Mouse (Mus musculus) megakaryocyte progenitor cell, adult 5-6 weeks (primary cell): ENCODE measurements around the gene Nr2f1. TPM values are rescaled to one million over a fixed set of nuclear protein-coding genes. Genes with fewer than 3 reads are reported as not detected.

Source experiments
- ATAC-seq: replicated peaks from 2 replicates; pipeline ENCODE4 v1.8.0; 2016; ENCODE audit warnings: mild to moderate bottlenecking, moderate TSS enrichment, inconsistent platforms; ENCODE audit not compliant: poor library complexity
- total RNA-seq, 2 experiments: library from RNA; stranded (forward) in 1 of 2; stranded (reverse) in 1 of 2; fragments of 157-497, 149-512 nt in 1 of 2; fragments of 200-1000 nt in 1 of 2; gene quantifications; 2 replicates each; pipeline versions ENCODE4 v1.2.3 to v1.2.4; 2015 to 2017

Nr2f1 gene
- total RNA-seq, 2 experiments from 2014 or later, result not detected

DNA sequence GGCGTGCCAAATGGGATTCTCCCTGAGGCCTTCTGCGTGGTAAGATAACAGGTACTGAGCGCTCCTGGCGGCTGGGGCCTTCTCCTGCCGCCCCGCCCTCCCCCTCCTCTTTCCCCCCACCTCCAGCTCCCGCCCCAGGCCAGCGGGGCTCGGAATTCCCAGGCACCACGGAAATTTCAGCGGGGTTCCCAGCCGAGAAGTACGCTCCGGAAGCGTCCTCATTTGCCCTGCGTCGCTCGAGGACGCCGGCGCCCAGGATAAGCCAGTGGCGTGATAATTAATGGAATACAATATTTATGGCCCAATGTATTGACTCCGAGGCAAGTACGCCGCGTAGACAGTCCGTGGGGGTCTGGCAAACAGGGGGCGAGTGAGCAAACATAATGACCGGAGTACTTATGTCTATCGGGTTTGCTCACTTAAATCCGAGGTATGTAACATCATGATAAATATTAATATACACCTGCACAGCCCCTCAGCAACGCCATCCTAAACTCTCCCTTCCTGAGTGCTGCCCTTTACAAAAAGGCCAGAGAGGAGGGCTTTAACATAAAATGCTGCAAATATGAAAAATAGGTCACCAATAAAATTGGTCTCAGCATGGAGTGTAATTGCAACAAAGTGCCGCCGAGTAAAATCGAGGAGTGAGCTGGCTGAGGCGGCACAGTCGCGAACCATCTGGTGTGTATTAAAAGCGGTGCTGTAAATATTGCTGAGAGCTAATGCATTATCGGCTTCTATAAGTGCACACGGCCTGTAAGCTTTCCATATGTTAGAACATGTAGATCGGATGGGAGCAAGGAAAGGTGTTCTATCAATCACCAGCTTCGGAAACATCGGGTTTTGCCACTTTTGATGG, 18.3 kb downstream of the Nr2f1 start:
- ATAC-seq, result no peak

DNA sequence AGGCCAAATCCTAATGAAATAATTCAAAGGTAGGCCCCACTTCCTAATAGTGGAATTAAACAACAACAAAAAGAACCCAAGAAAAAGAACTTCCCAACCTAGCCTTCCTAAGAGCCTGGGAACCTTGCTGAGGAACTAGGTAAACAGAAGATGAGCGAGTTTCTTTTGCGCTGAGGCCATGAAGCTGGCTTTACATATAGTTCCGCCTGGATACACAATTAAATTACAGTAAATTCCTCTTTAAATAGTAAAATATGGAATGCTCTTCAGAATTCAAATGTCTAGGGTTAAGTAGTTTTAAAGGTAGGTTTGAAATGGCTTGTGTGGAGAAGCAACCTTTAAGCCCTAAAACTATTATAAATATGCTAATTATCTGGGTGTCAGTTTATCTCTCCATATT, 19.3 kb downstream of the Nr2f1 start:
- ATAC-seq, result no peak

DNA sequence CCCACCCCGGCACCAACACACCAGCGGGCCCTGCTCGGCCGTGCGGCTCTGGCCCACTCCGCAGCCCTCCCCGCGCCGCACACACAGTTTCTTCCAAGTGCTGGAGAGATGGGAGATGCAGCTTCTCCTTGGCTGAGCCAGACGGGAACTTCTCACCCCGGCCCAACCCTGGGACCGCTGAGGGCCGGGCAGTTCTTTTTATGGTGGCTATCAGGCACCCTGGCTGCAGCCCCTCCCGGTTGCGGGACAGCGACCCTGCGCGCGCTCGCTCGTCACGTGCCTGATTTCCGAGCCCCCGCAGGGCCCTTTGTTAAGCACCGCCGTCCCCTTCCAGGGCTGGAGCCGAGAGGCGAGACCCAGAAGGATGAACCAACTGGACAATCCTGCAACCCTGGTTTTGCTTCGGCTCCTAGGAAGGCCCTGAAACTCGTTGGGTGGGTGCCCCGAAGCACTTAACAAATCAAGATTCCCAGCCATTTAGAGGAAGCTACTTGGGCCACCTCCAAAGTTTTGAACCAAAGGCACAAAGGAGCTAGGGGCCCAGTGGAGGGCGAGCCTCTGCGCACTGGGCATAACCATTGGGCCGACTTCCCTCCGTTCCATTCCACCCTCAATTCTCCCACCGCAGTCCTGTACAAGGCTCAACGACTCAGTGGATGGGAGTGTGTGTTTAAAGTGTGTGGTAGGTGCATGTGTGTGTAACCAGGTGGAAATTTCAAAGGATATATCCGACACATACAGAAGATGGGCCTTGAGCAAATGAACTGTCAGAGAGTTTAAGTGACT, 20.1 kb downstream of the Nr2f1 start:
- ATAC-seq, result no peak

DNA sequence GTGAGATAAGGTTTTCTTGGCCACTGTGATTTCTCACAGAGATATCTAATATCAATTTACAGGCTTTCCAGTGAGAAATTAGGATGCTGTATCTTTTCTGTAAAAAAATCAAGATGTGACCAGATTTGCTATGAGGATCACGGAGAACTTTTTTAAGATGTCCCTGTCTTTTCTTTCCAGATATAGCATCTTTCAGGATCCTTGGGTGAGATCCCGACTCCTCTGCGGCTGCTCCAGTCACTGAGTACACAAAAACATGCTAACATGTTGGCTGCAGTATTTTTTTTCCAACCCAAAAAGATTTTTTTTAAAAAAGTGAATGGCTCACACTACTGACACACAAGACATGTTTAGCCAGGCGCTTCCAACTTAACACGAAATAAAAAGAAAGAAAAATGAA, 20.8 kb downstream of the Nr2f1 start:
- ATAC-seq, result no peak

DNA sequence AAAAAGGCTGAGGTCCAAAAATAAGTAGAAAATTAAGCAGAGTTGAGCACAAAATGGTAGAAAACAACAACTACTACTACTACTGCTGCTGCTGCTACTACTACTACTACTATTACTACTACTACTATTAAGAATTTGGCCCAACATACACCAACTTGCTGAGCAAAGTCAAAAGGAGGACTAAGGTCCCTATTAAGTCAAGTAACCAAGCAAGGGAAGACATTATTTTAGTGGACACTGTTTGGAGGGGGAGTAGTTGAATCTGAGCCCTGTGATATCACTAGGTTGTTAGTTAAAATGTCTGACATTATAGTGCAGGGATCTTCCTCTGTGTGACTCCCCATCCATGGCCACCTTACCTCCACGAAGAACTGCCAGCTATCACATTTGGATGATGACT, 21.5 kb downstream of the Nr2f1 start:
- no peak for ATAC-seq

DNA sequence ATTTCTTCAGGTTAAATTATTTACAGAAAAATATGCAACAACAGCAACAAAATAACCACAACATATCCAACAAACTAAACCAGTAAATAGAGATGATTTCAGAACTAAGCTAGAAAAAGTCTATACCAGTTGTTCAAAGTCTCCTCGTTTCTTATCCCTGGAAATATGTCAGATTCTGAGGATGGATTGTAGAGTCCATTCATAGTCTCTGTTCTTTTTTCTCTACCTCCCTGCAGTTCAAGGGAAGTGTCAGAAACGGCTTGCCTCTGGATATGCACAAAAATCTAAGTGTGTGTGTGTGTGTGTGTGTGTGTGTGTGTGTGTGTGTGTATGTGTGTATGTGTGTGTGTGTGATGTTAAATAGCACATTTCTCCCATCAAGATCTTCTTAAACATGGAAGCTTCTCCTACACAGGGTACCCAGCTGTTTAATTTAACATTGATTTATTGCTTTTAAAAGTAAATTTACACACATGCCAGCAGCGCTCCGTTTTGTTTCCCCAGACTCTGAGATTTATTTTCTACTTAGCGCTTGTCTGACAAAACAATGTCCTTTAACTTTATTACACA, 22.1 kb downstream of the Nr2f1 start:
- ATAC-seq, result no peak

DNA sequence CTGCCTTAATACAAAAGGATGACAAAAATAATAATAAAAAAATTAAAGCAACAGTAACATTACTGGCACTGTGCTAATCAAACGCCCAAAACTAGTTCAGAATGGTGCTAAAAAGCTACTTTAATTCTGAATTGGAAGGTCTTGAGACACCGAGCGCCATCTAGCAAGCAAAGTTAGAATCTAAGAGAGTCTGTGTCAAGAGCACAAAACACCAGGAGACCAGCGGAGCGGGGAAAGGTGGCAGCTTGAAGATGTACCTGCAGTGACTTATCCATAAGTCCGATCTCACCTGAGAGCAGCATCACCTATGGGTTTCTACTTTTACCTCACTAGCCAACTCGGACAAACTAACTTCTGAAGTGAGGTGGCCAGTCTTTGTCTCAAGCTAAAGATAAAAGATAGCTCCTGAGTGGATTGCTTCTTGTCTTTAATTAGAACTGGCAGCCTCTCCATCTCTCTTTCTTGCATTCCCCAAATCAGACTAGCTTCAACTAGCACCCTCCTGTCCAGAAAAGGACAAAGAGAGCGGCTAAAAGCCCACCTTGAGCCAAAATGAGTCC, 23.7 kb downstream of the Nr2f1 start:
- 0 out of 2 replicates have a peak, but pooled peaks have one; percentile 59 for ATAC-seq

DNA sequence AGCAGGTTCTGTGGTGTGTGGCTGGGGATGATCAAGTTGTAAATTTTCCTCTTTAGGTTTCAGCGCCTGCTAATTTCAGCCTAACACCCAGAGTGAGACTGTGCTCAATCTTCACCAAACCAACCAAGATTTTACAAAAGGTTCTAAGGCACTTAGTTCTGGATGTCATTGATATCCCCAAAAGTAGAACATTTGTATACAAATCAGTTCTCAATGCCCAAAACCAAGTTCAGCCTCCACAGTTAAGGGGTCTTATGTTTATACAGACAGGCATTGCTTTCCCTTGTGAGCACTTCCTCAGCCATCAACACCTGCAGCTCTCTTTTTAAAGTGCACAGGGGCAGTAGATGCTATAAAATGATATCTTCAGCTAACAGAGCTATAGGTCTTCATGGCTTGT, 24.7 kb downstream of the Nr2f1 start:
- ATAC-seq, result no peak

DNA sequence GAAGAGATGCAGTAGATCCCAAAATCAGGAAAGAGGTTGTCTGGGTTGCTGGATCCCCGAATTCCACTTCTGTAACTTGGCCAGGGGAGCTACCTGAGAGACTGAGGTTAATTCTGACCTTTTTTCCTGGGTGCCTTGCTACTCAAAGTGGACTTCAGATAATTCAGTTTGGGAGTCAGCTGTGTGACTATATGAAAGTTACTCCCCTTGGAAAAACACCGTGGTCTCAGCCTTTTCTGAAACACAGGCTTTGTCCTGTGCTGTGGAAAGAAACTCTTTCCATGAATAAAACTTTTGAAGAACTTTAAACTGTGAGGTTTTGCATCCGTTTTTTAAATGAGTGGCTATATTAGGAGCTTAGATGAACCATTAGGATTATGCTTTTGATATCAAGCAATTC, 25.4 kb downstream of the Nr2f1 start:
- no peak for ATAC-seq

DNA sequence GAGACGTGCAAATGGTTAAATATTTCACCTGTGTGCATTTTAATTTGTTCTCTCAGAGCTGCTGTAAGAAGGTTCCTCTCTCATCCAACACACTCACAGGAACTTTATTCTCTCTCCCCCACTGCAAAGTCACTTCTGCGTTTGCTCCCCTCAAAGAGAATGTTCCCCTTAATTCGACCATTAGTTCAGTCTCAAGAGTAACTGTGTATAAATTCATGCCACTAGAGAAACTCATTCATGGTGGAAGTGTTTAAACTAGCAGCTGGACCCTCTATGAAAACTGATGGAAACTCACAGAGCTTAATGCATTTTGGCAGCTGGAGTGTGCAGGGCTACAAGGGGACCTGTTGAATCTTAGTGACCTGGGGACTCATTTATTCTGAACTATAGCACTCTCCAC, 26.7 kb downstream of the Nr2f1 start:
- no peak for ATAC-seq

DNA sequence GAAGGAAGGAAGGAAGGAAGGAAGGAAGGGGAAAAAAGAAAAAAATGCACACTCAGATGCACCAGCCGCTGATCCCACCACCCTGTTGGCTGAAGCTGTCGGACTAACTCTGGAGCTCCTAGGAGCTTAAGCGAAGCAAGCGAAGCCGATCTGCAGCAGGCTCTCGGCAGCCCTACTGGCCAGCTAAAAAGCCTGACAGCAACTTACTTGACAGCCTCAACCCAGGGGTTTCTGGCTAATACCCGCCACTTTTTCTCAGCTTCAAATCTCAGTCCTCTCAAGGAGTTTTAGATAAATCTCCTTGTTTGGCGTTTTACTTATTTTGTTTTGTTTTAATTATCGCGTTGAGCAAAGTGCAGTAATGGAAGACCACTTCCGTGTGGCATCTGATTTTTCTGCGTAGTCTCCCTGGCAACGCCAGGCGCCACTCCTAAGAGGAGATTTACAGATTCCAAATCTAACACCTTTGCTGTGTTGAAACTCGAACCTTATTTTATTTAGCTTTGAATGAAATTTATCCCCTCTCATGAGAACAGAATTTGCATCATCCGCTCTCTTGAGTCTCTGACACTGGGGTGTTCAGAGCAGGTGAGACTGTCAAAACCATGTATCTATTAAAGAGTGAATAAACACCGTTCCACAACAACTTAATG, 27.4 kb downstream of the Nr2f1 start:
- ATAC-seq, result no peak

DNA sequence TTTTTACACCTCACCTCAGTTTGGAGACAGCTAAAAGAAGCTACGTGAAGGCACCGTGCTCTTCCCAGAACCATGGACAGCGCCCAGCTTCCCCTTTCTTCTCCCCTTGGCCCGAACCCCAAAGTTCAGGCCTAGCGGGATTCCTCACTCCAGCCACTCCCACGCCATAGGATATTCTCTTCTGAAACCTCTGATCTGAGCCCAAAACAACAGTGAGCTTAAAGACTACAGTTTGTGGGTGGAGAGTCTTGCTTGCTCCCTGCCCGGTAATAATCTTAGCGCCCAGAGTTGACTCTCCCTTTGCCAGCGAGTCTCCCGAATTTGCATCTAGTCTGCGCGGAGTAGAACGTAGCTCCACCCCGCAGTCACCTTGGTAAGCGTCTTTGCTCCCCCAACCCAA, 28.2 kb downstream of the Nr2f1 start:
- ATAC-seq, result peak; percentile 87

DNA sequence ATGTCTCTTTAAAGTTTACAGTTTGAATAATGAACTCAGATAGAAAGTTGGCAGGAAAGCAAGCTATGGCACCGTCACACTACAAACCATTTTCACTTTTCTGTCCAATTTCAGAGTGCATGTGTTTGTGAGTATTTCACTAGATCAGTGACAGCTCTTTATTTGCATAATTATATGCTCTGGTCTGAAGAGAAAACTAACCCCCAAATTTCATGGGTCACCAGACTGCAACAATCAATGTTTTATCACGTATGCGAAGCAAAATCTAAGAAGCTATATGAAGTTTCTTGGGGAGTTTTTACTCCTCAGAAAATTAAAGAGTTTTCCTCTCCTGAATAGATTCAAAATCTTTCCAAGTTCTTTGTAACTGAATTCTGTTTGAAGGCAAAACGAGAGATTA, 31.4 kb downstream of the Nr2f1 start:
- no peak for ATAC-seq

DNA sequence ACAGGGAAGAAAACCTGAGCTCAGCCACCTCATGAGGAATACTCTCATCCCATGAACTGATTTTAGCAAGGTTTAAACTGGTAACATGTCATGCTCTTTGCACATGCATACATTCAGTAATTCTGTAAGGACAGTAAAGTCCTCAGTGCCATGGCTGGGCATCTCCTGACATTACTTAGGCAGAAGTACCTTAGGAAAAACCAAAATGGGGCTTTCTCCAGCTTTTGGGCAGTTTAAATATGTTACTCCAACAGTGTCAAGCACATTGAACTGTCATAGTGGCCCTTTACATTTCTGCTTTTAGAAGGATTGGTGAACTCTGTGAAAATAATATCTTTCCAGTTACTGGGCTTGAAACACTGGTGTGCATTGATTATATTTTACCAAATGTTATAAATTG, 34.6 kb downstream of the Nr2f1 start:
- ATAC-seq, result no peak

DNA sequence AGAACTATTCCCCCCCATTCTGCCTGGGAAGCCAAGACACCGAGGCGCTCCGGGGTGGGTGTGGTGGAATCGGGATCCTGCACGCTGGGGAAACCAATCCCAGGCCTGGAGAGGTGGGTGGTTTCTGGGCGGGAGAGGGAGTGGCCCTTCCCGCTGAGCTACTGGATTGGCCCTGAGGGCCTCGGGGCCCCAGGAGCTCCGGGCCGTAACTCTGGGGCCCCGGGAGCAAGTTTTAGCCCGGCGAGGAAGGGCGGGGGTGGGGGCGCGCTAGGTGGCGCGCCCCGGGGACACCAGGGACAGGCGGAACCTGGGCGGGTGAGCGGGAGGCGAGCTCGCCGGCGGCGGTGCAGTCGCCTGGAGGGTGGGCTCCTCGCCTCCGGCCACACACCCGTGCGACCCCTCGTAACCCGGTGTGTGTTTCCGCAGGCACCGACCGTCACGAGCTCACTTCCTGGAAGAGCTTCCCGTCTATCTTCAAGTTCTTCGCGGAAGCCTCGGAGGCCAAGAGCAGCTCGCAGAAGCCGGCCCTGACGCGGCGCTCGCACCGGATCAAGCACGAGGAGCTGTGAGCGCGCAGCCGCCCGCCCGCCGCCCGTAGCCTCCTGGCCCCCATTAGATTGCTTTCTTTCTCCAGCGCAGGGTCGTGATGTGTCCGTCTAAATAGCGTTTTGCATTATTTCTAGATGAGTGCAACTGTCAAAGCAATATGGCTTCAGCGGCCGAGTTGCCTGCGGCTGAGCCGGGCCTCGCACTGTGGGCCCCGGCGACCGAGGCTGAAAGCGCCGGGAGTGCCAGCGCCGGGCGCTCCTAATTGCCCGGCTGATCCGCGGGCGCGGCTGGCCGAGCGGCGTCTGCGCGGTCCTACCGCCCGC, 36.2 kb downstream of the Nr2f1 start:
- ATAC-seq, result peak; percentile 89

DNA sequence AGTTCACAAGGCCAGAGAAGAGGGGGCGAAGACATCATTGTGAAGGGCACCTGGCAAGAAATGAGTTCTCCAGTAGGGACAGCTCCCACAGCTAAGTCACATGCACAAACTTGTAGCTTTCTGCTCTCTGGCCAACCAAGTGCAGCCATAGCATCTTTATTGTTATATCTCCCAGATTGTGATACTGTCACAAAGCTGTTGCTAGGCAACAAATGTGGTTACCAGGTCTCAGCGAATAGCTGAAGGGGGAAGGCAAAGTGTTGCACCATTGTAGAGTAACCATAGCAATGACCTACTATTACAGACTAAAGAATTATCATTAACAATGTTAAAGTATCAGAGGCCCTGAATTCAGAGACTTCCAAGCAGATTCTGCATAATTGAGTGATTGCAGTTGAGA, 37.4 kb downstream of the Nr2f1 start:
- peak; percentile 27; the same call in 1 of the 2 replicates for ATAC-seq

DNA sequence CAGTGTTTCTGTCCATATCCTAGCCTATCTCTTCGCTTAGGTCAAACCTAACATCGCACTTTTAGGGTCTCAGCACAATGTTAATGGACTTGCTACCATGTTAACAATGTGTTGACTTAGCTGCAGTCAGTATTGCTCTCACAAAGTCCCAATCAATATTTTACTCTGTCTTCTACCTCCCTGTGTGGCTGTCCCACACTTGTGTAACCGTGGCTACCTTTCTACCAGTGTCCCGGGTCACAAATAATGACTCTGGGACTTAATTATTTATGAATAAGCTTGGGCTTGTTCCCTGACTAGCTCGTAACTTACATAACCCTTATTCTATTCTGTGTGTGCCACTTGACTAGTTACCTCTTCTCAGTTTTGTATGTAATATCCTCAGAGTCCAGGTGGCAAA, 42.1 kb downstream of the Nr2f1 start:
- ATAC-seq, result no peak
